Mouse (Mus musculus) C3H10T1/2 (cell line): ENCODE measurements around the gene Dhcr24. TPM values are rescaled to one million over a fixed set of nuclear protein-coding genes. Genes with fewer than 3 reads are reported as not detected.

Experiments used
- polyA plus RNA-seq, 2 experiments: library from polyadenylated mRNA; unstranded; fragments of >200 nt; fragmentation: generic; extraction: Trizol; gene quantifications; one replicate each; pipeline ENCODE4 v1.2.1; 2012; ENCODE audit warnings: missing spikeins in 2 of 2

The Dhcr24 gene
- polyA plus RNA-seq, result 10 to 100 TPM; 43.8 to 48.9 TPM

DNA sequence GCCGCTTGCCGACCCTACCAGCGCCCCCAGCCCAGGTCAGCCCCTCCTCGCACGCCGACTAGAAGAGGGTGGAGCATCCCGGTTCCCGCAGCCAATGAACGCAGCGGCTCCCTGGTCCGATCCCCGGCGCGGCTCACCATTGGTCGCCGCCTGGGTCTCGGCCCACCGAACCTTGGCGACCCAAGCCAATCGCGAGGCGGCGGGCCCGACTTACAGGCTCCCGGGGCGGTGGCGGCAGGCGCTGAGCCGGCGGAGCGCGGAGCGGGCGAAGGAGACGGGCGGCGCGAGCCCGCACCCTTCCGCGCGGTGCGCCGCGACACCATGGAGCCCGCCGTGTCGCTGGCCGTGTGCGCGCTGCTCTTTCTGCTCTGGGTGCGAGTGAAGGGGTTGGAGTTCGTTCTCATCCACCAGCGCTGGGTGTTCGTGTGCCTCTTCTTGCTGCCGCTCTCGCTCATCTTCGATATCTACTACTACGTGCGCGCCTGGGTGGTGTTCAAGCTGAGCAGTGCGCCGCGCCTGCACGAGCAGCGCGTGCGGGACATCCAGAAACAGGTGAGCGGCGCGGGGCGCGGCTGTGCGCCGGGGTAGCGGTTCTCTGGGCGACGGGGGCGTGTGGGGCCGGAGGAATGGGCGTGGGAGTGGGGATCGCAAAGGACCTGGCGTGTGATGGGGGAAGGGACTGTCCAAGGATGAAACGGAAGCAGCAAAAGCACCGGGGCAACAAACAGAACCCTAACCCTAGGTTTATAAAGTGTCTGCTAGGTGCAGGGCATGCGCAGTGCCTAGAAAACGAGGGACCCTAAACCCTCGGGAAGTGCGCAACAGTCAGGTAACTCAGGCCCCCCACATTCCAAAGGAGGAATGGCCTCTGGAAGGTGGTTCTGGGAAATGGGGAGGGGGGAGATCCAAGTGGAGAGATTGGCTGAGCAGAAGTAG lies at the start of gene Dhcr24:
TSS of gene Dhcr24 (plus strand) at position 193 of the 936 bp plus-strand sequence.

GRCm38 (mm10) chr4:106617056-106617455 lies 56.2 kb downstream of the Dhcr24 start, which contains the start of gene Lexm:
Lexm (minus strand) TSS chr4:106617241.

GRCm38 (mm10) chr4:106622030-106622493 lies 61.2 kb downstream of the Dhcr24 start, which contains the start of gene Ttc22:
Ttc22 (plus strand) TSS chr4:106622432.

Other genes starting within 250 kb of the Dhcr24 start
- 1 to 10 TPM in 1 of 2 experiments, under 1 TPM in 1; 0.28 to 3.4 TPM for gene Usp24, start 244.8 kb upstream of the Dhcr24 start, polyA plus RNA-seq
- gene Pcsk9, start 96.7 kb upstream of the Dhcr24 start, polyA plus RNA-seq, result under 1 TPM; 0.05 to 0.08 TPM
- gene Bsnd, start 68.8 kb upstream of the Dhcr24 start, polyA plus RNA-seq, result not detected
- gene Lexm, start 56.2 kb downstream of the Dhcr24 start, polyA plus RNA-seq, result not detected
- gene Ttc22, start 61.4 kb downstream of the Dhcr24 start, polyA plus RNA-seq, result 1 to 10 TPM in 1 of 2 experiments, not detected in 1; 1.2 TPM
- gene Pars2, start 90.0 kb downstream of the Dhcr24 start, polyA plus RNA-seq, result 1 to 10 TPM; 5.6 to 6.6 TPM
- gene Ttc4, start 117.9 kb downstream of the Dhcr24 start, polyA plus RNA-seq, result 10 to 100 TPM in 1 of 2 experiments, 1 to 10 TPM in 1; 7.8 to 25.4 TPM
- gene Mroh7, start 169.9 kb downstream of the Dhcr24 start, polyA plus RNA-seq, result not detected
- under 1 TPM in 1 of 2 experiments, not detected in 1; 0.04 TPM for gene Fam151a, start 172.9 kb downstream of the Dhcr24 start, polyA plus RNA-seq
- gene Acot11, start 244.0 kb downstream of the Dhcr24 start, polyA plus RNA-seq, result under 1 TPM; 0.25 to 0.94 TPM